Mouse (Mus musculus) induced T-regulatory cell, adult 2 months (primary cell): ENCODE data around the gene Ovca2.
"Not testable (repeated sequence)": the region's sequence is repeated elsewhere in the genome, so short reads cannot be mapped to it uniquely, and the experiment has no call there.

Experiments
- DNase-seq: peaks from one replicate; pipeline ENCODE4 v3.0.0-alpha.2; 2012; ENCODE audit warnings: low read depth

The Ovca2 gene

DNA sequence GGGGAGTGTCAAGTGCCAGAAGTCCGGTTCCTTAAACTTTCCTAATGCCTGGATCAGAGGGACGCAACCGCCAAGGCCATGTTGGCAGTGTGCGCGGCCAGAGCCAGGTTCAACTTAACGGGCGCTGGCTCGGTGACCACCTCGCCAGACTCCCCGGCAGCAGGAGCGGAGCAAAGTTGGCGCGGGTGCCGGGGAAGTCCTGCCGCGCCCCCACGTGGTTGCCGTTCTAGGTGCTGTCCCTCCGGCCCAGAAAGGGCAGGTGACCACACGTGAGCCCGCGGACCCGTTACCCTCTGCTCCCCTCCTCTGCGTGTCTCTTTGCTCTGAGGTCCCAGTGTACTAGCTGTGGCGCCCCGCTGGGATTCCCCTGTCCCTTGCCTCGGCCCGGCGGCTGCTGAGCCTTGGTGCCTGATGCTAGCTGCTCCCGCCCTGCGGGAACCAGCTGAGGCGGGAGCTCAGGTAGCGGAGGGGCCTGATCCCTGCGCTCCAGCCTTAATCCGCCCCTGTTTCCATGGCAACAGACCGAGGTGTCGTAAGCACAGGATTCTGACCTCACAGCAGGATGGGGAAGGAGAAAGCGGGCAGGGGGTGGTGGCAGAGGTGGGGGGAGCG, 16.3 kb upstream of the Ovca2 start:
- peak; percentile 87 for DNase-seq

- peak; percentile 58 for DNase-seq
These were observed 15.7 kb upstream of the Ovca2 start for GRCm38 (mm10) chr11:75194121-75194849.

DNA sequence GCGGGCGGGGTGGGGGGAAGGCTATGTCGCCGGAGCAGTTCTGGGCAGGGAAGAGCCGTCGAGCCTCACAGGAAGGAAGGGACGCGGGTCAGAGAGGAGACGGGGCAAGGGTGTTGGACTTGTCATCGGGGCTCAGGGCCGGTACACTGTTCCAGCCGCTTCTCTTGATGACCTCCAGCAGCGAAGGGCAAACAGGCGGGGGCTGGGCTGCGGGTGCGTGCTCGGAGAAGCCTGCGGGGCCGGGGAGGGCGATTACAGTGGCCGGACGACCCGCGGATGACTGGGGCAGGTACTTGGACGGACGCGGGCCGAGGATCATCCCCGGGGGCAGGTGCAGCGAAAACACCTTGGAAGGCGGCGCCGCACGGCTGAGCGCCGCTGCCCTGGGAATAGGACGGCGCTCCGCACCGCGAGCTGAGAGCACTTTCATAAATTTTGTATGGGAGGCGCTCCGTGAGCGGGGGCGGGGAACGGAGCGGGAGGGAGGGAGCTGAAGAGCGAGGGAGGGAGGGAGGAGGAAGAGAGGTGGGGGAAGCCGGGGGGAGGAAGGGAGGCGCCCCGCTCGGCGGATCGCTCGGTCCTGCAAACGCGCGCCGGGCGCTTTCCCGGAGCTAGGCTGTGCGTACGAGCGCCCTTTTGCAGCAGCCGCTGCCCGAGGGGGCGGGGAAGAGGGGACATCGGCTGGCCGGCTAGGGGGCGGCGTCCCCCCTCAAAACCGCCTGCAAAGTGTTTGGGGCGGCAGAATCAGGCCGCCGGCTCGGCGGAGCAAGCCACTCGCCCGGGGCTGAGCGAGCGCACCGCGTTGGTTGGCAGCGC, 14.8 kb upstream of the Ovca2 start, which contains the start of gene Rtn4rl1:
Gene Rtn4rl1 (plus strand): TSS at position 528 of the 816 bp plus-strand sequence.
- peak; percentile 88 for DNase-seq

GRCm38 (mm10) chr11:75192336-75193214, 13.9 kb upstream of the Ovca2 start:
- DNase-seq = peak; percentile 87

GRCm38 (mm10) chr11:75191841-75192240, 13.2 kb upstream of the Ovca2 start:
- DNase-seq = no peak

- no peak for DNase-seq
These were observed 12.3 kb upstream of the Ovca2 start, which contains the start of gene Dph1 for GRCm38 (mm10) chr11:75190905-75191441. Gene Dph1 (minus strand): TSS chr11:75191241.

DNA sequence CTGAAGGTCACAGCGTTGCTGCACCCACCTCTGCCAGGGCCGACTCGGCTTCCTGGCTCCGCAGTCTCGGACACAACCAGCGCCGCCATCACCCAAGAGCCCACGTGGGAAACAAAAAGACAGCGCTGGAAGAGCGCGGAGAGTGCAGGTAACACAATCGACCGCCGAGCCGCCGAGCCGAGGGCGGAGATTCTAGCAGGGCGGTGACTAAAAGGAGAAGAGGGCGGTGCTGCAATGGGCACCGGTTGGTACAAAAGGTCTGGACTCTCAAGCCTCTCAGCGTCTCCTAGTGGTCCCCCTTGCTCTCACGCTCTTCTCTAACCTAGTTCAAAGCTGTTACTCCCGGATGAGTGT, 11.7 kb upstream of the Ovca2 start:
- DNase-seq = peak; percentile 92

GRCm38 (mm10) chr11:75189713-75190370, 11.2 kb upstream of the Ovca2 start:
- no peak for DNase-seq

DNA sequence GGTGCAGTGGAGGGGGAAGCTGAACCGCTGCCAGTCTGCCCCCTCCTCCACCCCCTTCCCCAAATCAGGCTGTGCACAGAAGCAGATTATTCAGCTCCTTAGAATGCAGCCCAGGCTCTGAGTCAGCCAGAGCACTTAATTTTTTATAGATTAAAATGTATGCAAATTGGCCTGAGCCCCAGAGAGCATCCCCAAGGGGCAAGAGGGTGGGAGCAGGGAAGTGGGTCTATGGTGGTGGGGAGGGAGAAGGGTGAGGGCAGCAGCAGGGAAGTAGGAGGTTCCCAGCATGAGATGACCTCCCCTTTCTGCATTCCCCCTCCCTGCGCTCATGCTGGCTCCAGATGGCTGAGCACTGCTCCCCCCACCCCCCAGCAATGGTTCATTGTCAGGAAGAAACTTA, 6.4 kb upstream of the Ovca2 start:
- no peak for DNase-seq

DNA sequence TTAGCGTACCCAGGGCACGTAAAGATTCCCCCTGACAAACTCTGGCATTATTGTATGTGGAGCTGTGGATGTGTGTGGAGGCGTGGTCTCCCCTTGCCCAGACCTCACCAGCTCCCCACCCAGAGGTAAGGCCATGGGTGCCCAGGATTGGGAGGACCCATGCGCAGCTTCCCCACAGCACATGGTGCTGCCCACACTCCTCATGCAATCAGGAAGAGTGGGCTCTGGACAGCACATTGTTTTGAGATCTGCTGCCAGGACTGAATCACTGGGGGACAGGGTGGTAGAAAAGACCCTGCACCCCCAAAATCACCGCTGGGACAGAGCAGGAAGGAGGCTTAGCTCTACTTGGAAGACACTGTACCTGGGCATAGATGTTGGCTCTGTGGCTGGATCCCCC, 5.9 kb upstream of the Ovca2 start:
- no peak for DNase-seq

DNA sequence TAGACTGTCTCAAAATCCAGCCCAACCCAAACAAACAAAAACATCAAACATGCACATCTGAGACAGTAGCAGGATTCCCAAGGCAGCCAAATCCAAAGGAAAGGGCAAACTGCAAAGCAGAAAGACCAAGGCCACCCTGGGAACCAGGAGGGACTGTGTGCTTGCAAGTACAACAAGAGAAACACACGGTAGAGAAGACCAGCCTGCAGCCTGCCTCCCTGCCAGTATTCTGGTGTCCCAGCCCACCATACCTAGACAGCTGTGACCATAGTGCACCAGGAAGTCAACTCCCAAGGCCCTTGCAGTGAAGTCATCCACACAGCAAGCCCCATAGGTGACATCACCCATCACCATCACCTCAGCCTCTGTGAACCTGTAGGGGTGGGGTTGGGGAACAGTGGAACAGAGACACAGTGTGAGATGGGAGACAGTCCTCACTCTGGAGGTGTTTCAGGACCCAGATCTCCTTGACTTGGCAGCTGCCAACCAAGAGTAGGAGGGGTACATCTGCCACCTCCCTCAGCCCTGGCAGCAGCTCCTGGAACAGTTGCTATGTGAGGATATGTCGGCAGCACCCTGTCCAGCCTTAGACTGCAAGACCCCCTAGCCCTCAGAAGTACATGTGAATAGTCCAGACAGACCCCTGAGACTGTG, 5.4 kb upstream of the Ovca2 start:
- no peak for DNase-seq

GRCm38 (mm10) chr11:75178011-75178410, 624 bp downstream of the Ovca2 start:
- DNase-seq = no peak

DNA sequence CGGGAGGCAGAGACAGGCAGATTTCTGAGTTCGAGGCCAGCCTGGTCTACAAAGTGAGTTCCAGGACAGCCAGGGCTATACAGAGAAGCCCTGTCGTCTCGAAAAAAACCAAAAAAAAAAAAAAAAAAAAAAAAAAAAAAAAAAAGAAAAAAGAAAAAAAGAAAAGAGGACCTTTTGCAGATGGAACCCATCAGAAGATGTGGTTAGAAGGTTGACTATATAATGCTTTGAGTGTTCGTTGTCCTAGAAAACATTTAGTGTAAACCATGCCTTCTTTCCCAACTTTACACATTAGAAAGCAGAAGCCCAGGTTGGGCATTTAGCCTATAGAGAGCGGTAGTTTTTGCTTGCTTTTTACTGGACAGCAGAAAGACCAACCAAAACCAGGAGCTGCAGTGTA, 4.1 kb downstream of the Ovca2 start:
- not testable (repeated sequence) for DNase-seq

- no peak for DNase-seq
These were observed 4.9 kb downstream of the Ovca2 start for GRCm38 (mm10) chr11:75173799-75174165.

- DNase-seq = peak; percentile 97
These were observed 5.4 kb downstream of the Ovca2 start for GRCm38 (mm10) chr11:75173095-75173798.

- DNase-seq = peak; percentile 77
These were observed 6.2 kb downstream of the Ovca2 start for GRCm38 (mm10) chr11:75172151-75173094.

DNA sequence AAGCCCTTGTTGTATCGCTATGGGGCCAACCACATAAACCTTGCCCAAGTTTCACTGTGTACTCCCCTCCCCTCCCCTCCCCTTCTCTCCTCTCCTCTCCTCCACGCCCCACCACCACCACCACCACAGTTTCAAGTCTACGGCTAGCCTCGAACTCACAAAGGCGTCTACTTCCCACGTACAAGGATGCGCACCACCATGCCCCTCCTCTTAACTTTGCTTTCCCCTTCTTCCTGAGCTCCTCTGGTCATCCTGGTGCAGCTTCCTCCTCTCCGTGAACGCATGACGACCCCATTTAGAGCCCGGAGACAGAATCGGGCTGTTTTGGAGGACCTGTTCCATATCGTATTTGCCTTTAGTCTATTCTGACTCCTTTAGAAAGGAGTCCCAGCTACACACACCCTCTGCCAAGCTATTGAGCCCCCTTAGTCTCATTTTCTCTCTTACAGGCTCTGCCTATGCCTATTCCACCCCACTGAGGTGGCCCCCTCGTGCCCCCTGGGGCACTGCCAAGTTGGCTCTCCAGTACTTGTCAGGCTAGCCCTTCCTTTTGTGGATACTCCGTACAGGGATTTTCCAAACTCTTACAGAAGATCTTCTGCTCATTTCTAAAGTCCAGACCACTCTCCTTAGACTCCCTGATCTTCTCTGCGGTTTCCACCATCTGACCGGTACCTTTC, 7.3 kb downstream of the Ovca2 start:
- peak; percentile 61 for DNase-seq

DNA sequence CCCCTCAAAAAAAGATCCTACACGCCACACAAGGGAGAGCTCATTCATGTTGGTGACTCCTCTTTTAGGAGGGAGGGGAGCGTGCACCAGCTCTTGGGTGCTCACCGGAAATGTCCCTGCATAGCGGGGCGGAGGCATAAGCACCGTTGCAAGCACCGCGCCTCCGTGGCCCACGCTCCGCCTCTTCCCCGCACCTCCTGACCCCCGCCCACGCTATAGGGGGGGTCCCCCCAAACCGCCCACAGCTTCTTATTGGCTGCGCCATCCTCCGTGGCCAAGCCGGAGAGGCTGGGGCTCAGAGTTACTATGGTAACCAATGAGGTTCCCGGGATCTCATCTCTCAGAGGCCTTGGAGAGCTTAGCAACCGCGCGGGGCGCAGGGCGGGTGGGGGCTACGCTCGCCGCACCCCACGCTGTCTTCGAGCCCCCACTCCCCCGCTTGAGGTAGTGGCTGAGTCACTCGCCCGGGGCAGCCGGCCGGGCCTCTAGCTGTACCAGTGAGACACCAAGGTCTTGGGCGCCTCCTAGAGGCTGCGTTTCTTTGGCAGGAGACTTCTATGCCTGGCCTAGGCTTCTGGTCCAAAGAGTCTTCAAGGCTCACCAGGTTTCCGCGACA, 8.4 kb downstream of the Ovca2 start:
- DNase-seq = peak; percentile 96
